Mouse (Mus musculus): ENCODE results near the gene Prpf6. TPM values are rescaled to one million over a fixed set of nuclear protein-coding genes. Genes with fewer than 3 reads are reported as not detected.

Prpf6 gene
- polyA plus RNA-seq, 1 experiment from 2014 or later: 33.6 TPM

- no peak overlapping the region for H3K9ac ChIP-seq
- H3K27me3 ChIP-seq: no peaks in the 10 kb centered on the region
- WGBS (ENCODE audit: insufficient replicate concordance): 82% methylated on average over 11 of the region's 11 CpGs
- H3K4me1 ChIP-seq (replicated peaks): peaks cover 38% of the 10 kb centered on the region
- H3K36me3 ChIP-seq: peaks cover 67% of the 10 kb centered on the region
- no peaks in the 10 kb centered on the region for H3K9me3 ChIP-seq (replicated peaks)
- ATAC-seq (ENCODE audit: low read depth) (no peak), DNase-seq (no peak)
- H3K27ac ChIP-seq: no peak overlapping the region
- no peak overlapping the region for H3K4me3 ChIP-seq (replicated peaks)
- no peak overlapping the region for H3K4me2 ChIP-seq
These were observed 3.4 kb upstream of the Prpf6 start for GRCm38 (mm10) chr2:181588229-181588780.

GRCm38 (mm10) chr2:181589011-181589731 lies 2.5 kb upstream of the Prpf6 start:
- peaks cover 59% of the 10 kb centered on the region for H3K36me3 ChIP-seq
- 82% methylated on average over 10 of the region's 10 CpGs for WGBS (ENCODE audit: insufficient replicate concordance)
- H3K27me3 ChIP-seq: no peaks in the 10 kb centered on the region
- no peak overlapping the region for H3K4me3 ChIP-seq (replicated peaks)
- no peak overlapping the region for H3K27ac ChIP-seq
- H3K9ac ChIP-seq: no peak overlapping the region
- H3K4me2 ChIP-seq: no peak overlapping the region
- ATAC-seq (ENCODE audit: low read depth) (no peak), DNase-seq (no peak)
- no peaks in the 10 kb centered on the region for H3K9me3 ChIP-seq (replicated peaks)
- H3K4me1 ChIP-seq (replicated peaks): peaks cover 38% of the 10 kb centered on the region

- H3K4me1 ChIP-seq (replicated peaks): peaks cover 38% of the 10 kb centered on the region
- no peak overlapping the region for H3K27ac ChIP-seq
- H3K4me2 ChIP-seq: no peak overlapping the region
- DNase-seq: peak; percentile 0
- no peak overlapping the region for H3K9ac ChIP-seq
- H3K36me3 ChIP-seq: peaks cover 54% of the 10 kb centered on the region
- ATAC-seq (ENCODE audit: low read depth): no peak
- WGBS (ENCODE audit: insufficient replicate concordance): 82% methylated on average over 9 of the region's 9 CpGs
- H3K27me3 ChIP-seq: no peaks in the 10 kb centered on the region
- H3K9me3 ChIP-seq (replicated peaks): no peaks in the 10 kb centered on the region
- no peak overlapping the region for H3K4me3 ChIP-seq (replicated peaks)
These were observed 1.9 kb upstream of the Prpf6 start for GRCm38 (mm10) chr2:181589732-181590105.

GRCm38 (mm10) chr2:181590471-181590870 lies 1.2 kb upstream of the Prpf6 start:
- Histone ChIP-seq H3K9me3 (replicated peaks) (no peaks in the 10 kb centered on the region), H3K4me2 (peak overlapping the region; percentile 94; the same call in 1 of the 2 replicates), H3K27me3 (no peaks in the 10 kb centered on the region), H3K36me3 (peaks cover 48% of the 10 kb centered on the region), H3K27ac (no peak overlapping the region), H3K4me3 (replicated peaks) (no peak overlapping the region), H3K9ac (0 out of 2 replicates have a peak overlapping the region, but pooled peaks have one; percentile 9), H3K4me1 (replicated peaks) (peaks cover 38% of the 10 kb centered on the region)
- ATAC-seq (ENCODE audit: low read depth) (0 out of 2 replicates have a peak, but pooled peaks have one; percentile 13), DNase-seq (no peak)
- 74% methylated on average over 5 of the region's 5 CpGs for WGBS (ENCODE audit: insufficient replicate concordance)

GRCm38 (mm10) chr2:181592231-181593041 lies 768 bp downstream of the Prpf6 start, which contains the start of gene Zfp512b:
Gene Zfp512b (minus strand): TSS chr2:181592803.
- Histone ChIP-seq H3K4me2 (peak within 1 kb of the TSS; percentile 94), H3K4me3 (replicated peaks) (peak within 1 kb of the TSS; percentile 78), H3K4me1 (replicated peaks) (peaks cover 42% of the 10 kb centered on the region), H3K9ac (peak within 1 kb of the TSS; percentile 86), H3K36me3 (peaks cover 31% of the 10 kb centered on the region), H3K27me3 (peaks cover 11% of the 10 kb centered on the region), H3K9me3 (replicated peaks) (no peaks in the 10 kb centered on the region), H3K27ac (peak within 1 kb of the TSS; percentile 81)
- 1% methylated on average over 80 of the region's 97 CpGs for WGBS (ENCODE audit: insufficient replicate concordance)
- ATAC-seq (ENCODE audit: low read depth): peak; percentile 51
- DNase-seq: peak; percentile 39

- Histone ChIP-seq H3K4me3 (replicated peaks) (peak overlapping the region; percentile 78), H3K36me3 (peaks cover 26% of the 10 kb centered on the region), H3K9me3 (replicated peaks) (no peaks in the 10 kb centered on the region), H3K4me2 (peak overlapping the region; percentile 94), H3K9ac (peak overlapping the region; percentile 86), H3K27ac (peak overlapping the region; percentile 81), H3K4me1 (replicated peaks) (peaks cover 47% of the 10 kb centered on the region), H3K27me3 (peaks cover 16% of the 10 kb centered on the region)
- DNase-seq (no peak), ATAC-seq (ENCODE audit: low read depth) (peak; percentile 29)
- WGBS (ENCODE audit: insufficient replicate concordance): 0% methylated on average over 6 of the region's 6 CpGs
These were observed 1.4 kb downstream of the Prpf6 start for GRCm38 (mm10) chr2:181593042-181593421.

GRCm38 (mm10) chr2:181593937-181594336 lies 2.3 kb downstream of the Prpf6 start:
- no peak for ATAC-seq (ENCODE audit: low read depth)
- Histone ChIP-seq H3K4me2 (no peak overlapping the region), H3K9me3 (replicated peaks) (no peaks in the 10 kb centered on the region), H3K4me3 (replicated peaks) (no peak overlapping the region), H3K4me1 (replicated peaks) (peaks cover 56% of the 10 kb centered on the region), H3K9ac (no peak overlapping the region), H3K36me3 (peaks cover 17% of the 10 kb centered on the region), H3K27me3 (peaks cover 26% of the 10 kb centered on the region), H3K27ac (no peak overlapping the region)
- DNase-seq: no peak

- Histone ChIP-seq H3K9ac (no peak overlapping the region), H3K27me3 (peaks cover 35% of the 10 kb centered on the region), H3K4me1 (replicated peaks) (peaks cover 64% of the 10 kb centered on the region), H3K4me3 (replicated peaks) (no peak overlapping the region), H3K4me2 (no peak overlapping the region), H3K9me3 (replicated peaks) (no peaks in the 10 kb centered on the region), H3K36me3 (peaks cover 5% of the 10 kb centered on the region), H3K27ac (no peak overlapping the region)
- DNase-seq: no peak
- ATAC-seq (ENCODE audit: low read depth): no peak
- 59% methylated on average over 4 of the region's 4 CpGs for WGBS (ENCODE audit: insufficient replicate concordance)
These were observed 3.5 kb downstream of the Prpf6 start for GRCm38 (mm10) chr2:181594946-181595696.

GRCm38 (mm10) chr2:181596221-181596960 lies 4.7 kb downstream of the Prpf6 start:
- Histone ChIP-seq H3K36me3 (no peaks in the 10 kb centered on the region), H3K4me1 (replicated peaks) (peaks cover 58% of the 10 kb centered on the region)

GRCm38 (mm10) chr2:181597378-181598061 lies 5.9 kb downstream of the Prpf6 start:
- peaks cover 57% of the 10 kb centered on the region for H3K4me1 ChIP-seq (replicated peaks)
- no peak for DNase-seq
- no peak overlapping the region for H3K27ac ChIP-seq
- no peak overlapping the region for H3K4me3 ChIP-seq (replicated peaks)
- H3K36me3 ChIP-seq: no peaks in the 10 kb centered on the region
- H3K4me2 ChIP-seq: no peak overlapping the region
- 41% methylated on average over 7 of the region's 7 CpGs for WGBS (ENCODE audit: insufficient replicate concordance)
- no peaks in the 10 kb centered on the region for H3K9me3 ChIP-seq (replicated peaks)
- H3K9ac ChIP-seq: no peak overlapping the region
- no peak for ATAC-seq (ENCODE audit: low read depth)
- H3K27me3 ChIP-seq: peaks cover 37% of the 10 kb centered on the region

More at GRCm38 (mm10) chr2:181596221-181596960, 4.7 kb downstream of the Prpf6 start:
- no peaks in the 10 kb centered on the region for H3K9me3 ChIP-seq (replicated peaks)
- no peak overlapping the region for H3K4me2 ChIP-seq
- DNase-seq (no peak), ATAC-seq (ENCODE audit: low read depth) (no peak)
- H3K27me3 ChIP-seq: peaks cover 37% of the 10 kb centered on the region
- no peak overlapping the region for H3K9ac ChIP-seq
- WGBS (ENCODE audit: insufficient replicate concordance): 55% methylated on average over 6 of the region's 6 CpGs
- no peak overlapping the region for H3K27ac ChIP-seq
- no peak overlapping the region for H3K4me3 ChIP-seq (replicated peaks)
